Mouse (Mus musculus) adrenal gland, postnatal 25 days (tissue): ENCODE measurements around the gene Gba. TPM values are rescaled to one million over a fixed set of nuclear protein-coding genes. Genes with fewer than 3 reads are reported as not detected.

Source experiments
- DNase-seq: peaks from one replicate; pipeline ENCODE4 v3.0.0; 2021; ENCODE audit warnings: mixed read lengths
- total RNA-seq: library from RNA; stranded (reverse); gene quantifications from 2 replicates; pipeline ENCODE4 v1.2.3, GENCODE M21; 2021

The Gba gene
- total RNA-seq, 1 experiment from 2014 or later = 79.0 TPM

GRCm38 (mm10) chr3:89182531-89183057, 20.1 kb upstream of the Gba start:
- no peak for DNase-seq

- peak; percentile 83 for DNase-seq
Measured at GRCm38 (mm10) chr3:89183058-89183958, 19.4 kb upstream of the Gba start, which contains the start of gene Fam189b. Gene Fam189b, plus strand, starts transcription at chr3:89183143.

GRCm38 (mm10) chr3:89183959-89184315, 18.8 kb upstream of the Gba start:
- no peak for DNase-seq

GRCm38 (mm10) chr3:89187197-89187596, 15.5 kb upstream of the Gba start:
- no peak for DNase-seq

GRCm38 (mm10) chr3:89187690-89188477, 14.8 kb upstream of the Gba start:
- no peak for DNase-seq

GRCm38 (mm10) chr3:89188478-89188875, 14.3 kb upstream of the Gba start:
- no peak for DNase-seq

GRCm38 (mm10) chr3:89190436-89190835, 12.3 kb upstream of the Gba start:
- no peak for DNase-seq

GRCm38 (mm10) chr3:89193351-89193750, 9.4 kb upstream of the Gba start:
- no peak for DNase-seq

GRCm38 (mm10) chr3:89193853-89194252, 8.9 kb upstream of the Gba start:
- no peak for DNase-seq

- peak; percentile 91 for DNase-seq
Measured at GRCm38 (mm10) chr3:89195979-89196877, 6.5 kb upstream of the Gba start.

- no peak for DNase-seq
Measured at GRCm38 (mm10) chr3:89199839-89200238, 2.9 kb upstream of the Gba start.

- no peak for DNase-seq
Measured at GRCm38 (mm10) chr3:89203142-89203514, 400 bp downstream of the Gba start.

GRCm38 (mm10) chr3:89206079-89206478, 3.4 kb downstream of the Gba start:
- no peak for DNase-seq

GRCm38 (mm10) chr3:89206695-89207094, 4.0 kb downstream of the Gba start:
- DNase-seq = no peak

- no peak for DNase-seq
Measured at GRCm38 (mm10) chr3:89208075-89208657, 5.4 kb downstream of the Gba start.

GRCm38 (mm10) chr3:89208736-89209135, 6.0 kb downstream of the Gba start:
- no peak for DNase-seq

GRCm38 (mm10) chr3:89209731-89210130, 7.0 kb downstream of the Gba start:
- no peak for DNase-seq

GRCm38 (mm10) chr3:89210162-89210561, 7.4 kb downstream of the Gba start:
- no peak for DNase-seq

GRCm38 (mm10) chr3:89210731-89211130, 8.0 kb downstream of the Gba start:
- peak; percentile 41 for DNase-seq

GRCm38 (mm10) chr3:89213803-89214530, 11.2 kb downstream of the Gba start:
- peak; percentile 93 for DNase-seq
